22 mouse cellular contexts compared by ENCODE assay signal in the genomic region with DNA sequence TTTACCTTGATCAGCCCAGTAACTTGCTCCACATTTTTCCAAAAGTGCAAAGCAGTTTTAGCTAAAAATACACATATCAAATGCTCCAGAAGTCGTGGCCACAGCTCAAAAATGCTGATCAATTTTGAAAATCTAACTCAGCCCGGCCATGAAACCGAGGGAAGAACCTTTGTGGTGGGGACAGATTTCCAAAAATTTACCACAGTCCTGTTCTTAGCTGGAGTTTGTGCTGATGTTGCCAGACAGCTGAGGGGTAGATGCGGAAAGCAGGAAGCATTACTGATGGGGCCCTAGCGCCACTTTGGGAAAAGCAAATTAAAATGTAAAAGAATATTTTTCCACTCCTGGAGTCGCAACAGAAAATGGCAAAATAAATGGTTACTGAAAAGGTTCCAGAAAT. TPM values are rescaled to one million over a fixed set of nuclear protein-coding genes. Genes with fewer than 3 reads are reported as not detected.
DNase-seq lines count a peak whose midpoint lies in the region; ATAC-seq and TF ChIP-seq lines count a peak whose summit lies in the region.
"Had no signal": no experiment of that assay in that cellular context is flagged by ENCODE, and none has a peak within 500 bp of the region (broad histone marks: within the 10 kb centered on the region; RNA-seq: fewer than 3 reads in every experiment).

No protein-coding gene starts in this region.

- no peak for ATAC-seq in heart, embryonic 13.5 days (ENCODE audit: extremely low read depth, insufficient number of reproducible peaks, low FRiP score, low TSS enrichment)
- ATAC-seq in heart, postnatal 0 days (ENCODE audit: insufficient read depth, low read depth) = no peak
- no peak for ATAC-seq in intestine, postnatal 0 days
- ATAC-seq: activated CD4-positive, CD25-positive, alpha-beta regulatory T cell, adult 4 months; forebrain, embryonic 13.5 days; forebrain, postnatal 0 days; hindbrain, postnatal 0 days had no signal

- H3K36me3 ChIP-seq in heart, embryonic 13.5 days = no peaks in the 10 kb centered on the region
- H3K36me3 ChIP-seq in heart, postnatal 0 days (replicated peaks; ENCODE audit: control insufficient read depth, insufficient read depth, low read length) = no peaks in the 10 kb centered on the region
- H3K36me3 ChIP-seq in intestine, postnatal 0 days (ENCODE audit: control insufficient read depth, insufficient read depth) = no peaks in the 10 kb centered on the region

- no peaks in the 10 kb centered on the region for H3K9me3 ChIP-seq in heart, embryonic 13.5 days
- H3K9me3 ChIP-seq in heart, postnatal 0 days (replicated peaks; ENCODE audit: control insufficient read depth, low read length) = no peaks in the 10 kb centered on the region
- no peaks in the 10 kb centered on the region for H3K9me3 ChIP-seq in intestine, postnatal 0 days (ENCODE audit: control insufficient read depth)
- H3K9me3 ChIP-seq: forebrain, embryonic 13.5 days; hindbrain, embryonic 13.5 days had no signal

- peaks cover 23% of the 10 kb centered on the region for H3K4me1 ChIP-seq in heart, embryonic 13.5 days
- H3K4me1 ChIP-seq in heart, postnatal 0 days (ENCODE audit: control insufficient read depth, insufficient read depth) = peaks cover 6% of the 10 kb centered on the region; the same call in 1 of the 2 replicates
- H3K4me1 ChIP-seq in intestine, postnatal 0 days (replicated peaks; ENCODE audit: control insufficient read depth, insufficient read depth, low read length) = no peaks in the 10 kb centered on the region
- H3K4me1 ChIP-seq: forebrain, embryonic 13.5 days; hindbrain, embryonic 13.5 days had no signal

- no peak for TF ChIP-seq CTCF in heart, postnatal 0 days (IDR thresholded peaks at IDR 0.05; ENCODE audit: low read depth)
- no peak for TF ChIP-seq CTCF in intestine, postnatal 0 days (IDR thresholded peaks at IDR 0.05; ENCODE audit: low read depth)

- DNase-seq in heart, adult 11 months = peak; percentile 52
- DNase-seq in heart, postnatal 14 days = no peak
- DNase-seq in heart, postnatal 4 days = no peak
- DNase-seq in heart, postnatal 0 days (ENCODE audit: low spot score) = no peak
- DNase-seq in heart, adult 8-10 months (ENCODE audit: low spot score) = no peak
- DNase-seq: adrenal gland, adult 2 months; adrenal gland, postnatal 25 days; cerebellum, adult 18-20 months; cerebellum, adult 9-11 months; cerebellum, postnatal 36 days; gastrocnemius, postnatal 25 days; kidney, adult 18-20 months; kidney, postnatal 10 days had no signal

- H3K27ac ChIP-seq in heart, embryonic 13.5 days (replicated peaks) = peak overlapping the region; percentile 43
- H3K27ac ChIP-seq in heart, postnatal 0 days (ENCODE audit: low read depth) = peak overlapping the region; percentile 55
- H3K27ac ChIP-seq in intestine, postnatal 0 days (ENCODE audit: low read depth, low read length) = no peak overlapping the region
- H3K27ac ChIP-seq: forebrain, embryonic 13.5 days; hindbrain, embryonic 13.5 days; hindbrain, postnatal 0 days had no signal

- intact Hi-C loops in heart, postnatal 14 days (cut with DNase I) = no loop called here

- no peak for TF ChIP-seq EP300 in heart, postnatal 0 days (IDR thresholded peaks at IDR 0.05; ENCODE audit: low read depth)

- H3K4me3 ChIP-seq in heart, embryonic 13.5 days = no peak overlapping the region
- H3K4me3 ChIP-seq in heart, postnatal 0 days (ENCODE audit: low read depth, low read length) = no peak overlapping the region
- no peak overlapping the region for H3K4me3 ChIP-seq in intestine, postnatal 0 days (ENCODE audit: low read depth, low read length)
- H3K4me3 ChIP-seq: forebrain, embryonic 13.5 days; hindbrain, embryonic 13.5 days had no signal

- H3K9ac ChIP-seq in heart, embryonic 13.5 days = no peak overlapping the region
- no peak overlapping the region for H3K9ac ChIP-seq in heart, postnatal 0 days (replicated peaks; ENCODE audit: low read depth, low read length)
- H3K9ac ChIP-seq in intestine, postnatal 0 days (ENCODE audit: low read depth, low read length) = no peak overlapping the region
- H3K9ac ChIP-seq: forebrain, embryonic 13.5 days; forebrain, postnatal 0 days; hindbrain, embryonic 13.5 days had no signal

- 76% methylated on average over 6 of the region's 6 CpGs for WGBS in heart, embryonic 13.5 days
- 81% methylated on average over 6 of the region's 6 CpGs for WGBS in heart, postnatal 0 days
- 89% methylated on average over 6 of the region's 6 CpGs for WGBS in intestine, postnatal 0 days

- no peaks in the 10 kb centered on the region for H3K27me3 ChIP-seq in heart, embryonic 13.5 days (replicated peaks)
- no peaks in the 10 kb centered on the region for H3K27me3 ChIP-seq in heart, postnatal 0 days (ENCODE audit: control insufficient read depth, insufficient read depth, low read length)
- no peaks in the 10 kb centered on the region for H3K27me3 ChIP-seq in intestine, postnatal 0 days (replicated peaks; ENCODE audit: control insufficient read depth, insufficient read depth, low read length)
- H3K27me3 ChIP-seq: CH12.LX; forebrain, embryonic 13.5 days; hindbrain, embryonic 13.5 days; Patski had no signal

- H3K4me2 ChIP-seq in heart, embryonic 13.5 days = peak overlapping the region; percentile 61; the same call in 1 of the 2 replicates
- no peak overlapping the region for H3K4me2 ChIP-seq in heart, postnatal 0 days (ENCODE audit: low read depth, low read length)
- H3K4me2 ChIP-seq in intestine, postnatal 0 days (replicated peaks; ENCODE audit: low read depth) = no peak overlapping the region
- H3K4me2 ChIP-seq: forebrain, embryonic 13.5 days; hindbrain, embryonic 13.5 days had no signal

RNA-seq across cellular contexts. Expression of a gene that starts 31.6 kb away (rescaled TPM):
- total RNA-seq in heart, postnatal 14 days (2021) = 10 to 100 TPM; 21.7 to 23.5 TPM
- 21.1 and 23.8 TPM in 2 replicates for polyA plus RNA-seq in heart, embryonic 13.5 days (2015; fragmentation: Nextera tagmentation; extraction: Ambion mirVana)
- 10 to 100 TPM; 18.1 to 20.3 TPM for total RNA-seq in heart, postnatal 4 days (2021)
- 17.7 and 25.8 TPM in 2 replicates for total RNA-seq in heart, postnatal 0 days (2014; rRNA removed; ENCODE audit: low replicate concordance)
- polyA plus RNA-seq in heart, postnatal 0 days (2015; fragmentation: Nextera tagmentation; extraction: Ambion mirVana) = 19.0 and 19.2 TPM in 2 replicates
- total RNA-seq in heart, adult 8-10 months (2022) = 10 to 100 TPM; 24.7 to 33.1 (median 28.4) TPM
- 18.8 and 19.0 TPM in 2 replicates for polyA plus RNA-seq in intestine, postnatal 0 days (2015; fragmentation: Nextera tagmentation; extraction: Ambion mirVana)
